Mouse (Mus musculus): ENCODE measurements around the gene Lcn9. TPM values are rescaled to one million over a fixed set of nuclear protein-coding genes. Genes with fewer than 3 reads are reported as not detected.

Gene Lcn9
- total RNA-seq (2014; rRNA removed) (not detected in 2 replicates), polyA plus RNA-seq (2015; fragmentation: Nextera tagmentation; extraction: Ambion mirVana) (not detected in 2 replicates)

- no peak within 1 kb of the TSS for H3K4me2 ChIP-seq (ENCODE audit: low read depth, low read length, poor library complexity, severe bottlenecking)
- H3K36me3 ChIP-seq (ENCODE audit: insufficient read depth, low read length) = no peaks in the 10 kb centered on the region
- ATAC-seq (ENCODE audit: low FRiP score) (no peak), DNase-seq (ENCODE audit: low spot score) (no peak)
- no peak within 1 kb of the TSS for H3K9ac ChIP-seq (replicated peaks; ENCODE audit: low read length, poor library complexity, severe bottlenecking)
- H3K4me3 ChIP-seq (ENCODE audit: low read depth, low read length) = no peak within 1 kb of the TSS
- no peak for TF ChIP-seq CTCF (IDR thresholded peaks at IDR 0.05)
- no peaks in the 10 kb centered on the region for H3K4me1 ChIP-seq (ENCODE audit: insufficient read depth, low read length)
- H3K27ac ChIP-seq (ENCODE audit: low read depth, low read length) = no peak within 1 kb of the TSS
- H3K9me3 ChIP-seq (ENCODE audit: low read length) = no peaks in the 10 kb centered on the region
- WGBS = 75% methylated on average over 1 of the region's 1 CpGs
- H3K27me3 ChIP-seq (ENCODE audit: insufficient read depth, low read length) = no peaks in the 10 kb centered on the region
Measured at GRCm38 (mm10) chr2:25822806-25823205, at the start of gene Lcn9. Lcn9 (plus strand) TSS chr2:25823153.

GRCm38 (mm10) chr2:25773507-25773906 lies 49.4 kb upstream of the Lcn9 start:
- Histone ChIP-seq H3K27ac (ENCODE audit: low read depth, low read length) (no peak overlapping the region), H3K27me3 (ENCODE audit: insufficient read depth, low read length) (no peaks in the 10 kb centered on the region), H3K4me3 (ENCODE audit: low read depth, low read length) (no peak overlapping the region), H3K9ac (replicated peaks; ENCODE audit: low read length, poor library complexity, severe bottlenecking) (no peak overlapping the region), H3K4me2 (ENCODE audit: low read depth, low read length, poor library complexity, severe bottlenecking) (no peak overlapping the region), H3K9me3 (ENCODE audit: low read length) (no peaks in the 10 kb centered on the region), H3K4me1 (ENCODE audit: insufficient read depth, low read length) (no peaks in the 10 kb centered on the region), H3K36me3 (ENCODE audit: insufficient read depth, low read length) (no peaks in the 10 kb centered on the region)
- ATAC-seq (ENCODE audit: low FRiP score) (no peak), DNase-seq (ENCODE audit: low spot score) (no peak)
- 81% methylated on average over 2 of the region's 2 CpGs for WGBS
- TF ChIP-seq CTCF (IDR thresholded peaks at IDR 0.05) = no peak

DNA sequence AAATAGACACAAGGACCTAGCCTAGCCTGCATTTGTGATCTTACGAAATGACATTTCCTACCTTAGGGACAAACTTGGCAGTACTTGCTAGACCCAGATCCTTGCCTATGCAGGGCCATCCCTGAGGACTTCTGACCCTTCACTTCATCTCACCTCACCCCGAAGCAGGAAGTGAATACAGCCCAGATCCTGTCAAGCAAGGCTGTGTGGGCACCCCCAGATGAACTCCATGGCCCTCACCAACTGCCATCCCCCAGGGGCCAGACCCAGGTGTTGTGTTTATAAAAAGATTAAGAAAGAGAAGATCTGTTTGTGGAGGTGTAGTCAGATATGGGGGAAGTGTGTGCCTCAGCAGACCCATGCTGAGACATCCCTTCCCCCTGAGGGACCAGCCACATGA lies 48.3 kb upstream of the Lcn9 start:
- no peaks in the 10 kb centered on the region for H3K36me3 ChIP-seq (ENCODE audit: insufficient read depth, low read length)
- WGBS = 85% methylated on average over 2 of the region's 2 CpGs
- TF ChIP-seq CTCF (IDR thresholded peaks at IDR 0.05) = no peak
- H3K27ac ChIP-seq (ENCODE audit: low read depth, low read length) = no peak overlapping the region
- H3K4me2 ChIP-seq (ENCODE audit: low read depth, low read length, poor library complexity, severe bottlenecking) = no peak overlapping the region
- no peaks in the 10 kb centered on the region for H3K4me1 ChIP-seq (ENCODE audit: insufficient read depth, low read length)
- H3K9me3 ChIP-seq (ENCODE audit: low read length) = no peaks in the 10 kb centered on the region
- no peak overlapping the region for H3K4me3 ChIP-seq (ENCODE audit: low read depth, low read length)
- DNase-seq (ENCODE audit: low spot score) = no peak
- no peak overlapping the region for H3K9ac ChIP-seq (replicated peaks; ENCODE audit: low read length, poor library complexity, severe bottlenecking)
- no peaks in the 10 kb centered on the region for H3K27me3 ChIP-seq (ENCODE audit: insufficient read depth, low read length)
- ATAC-seq (ENCODE audit: low FRiP score) = no peak

GRCm38 (mm10) chr2:25775991-25776390 lies 47.0 kb upstream of the Lcn9 start:
- DNase-seq (ENCODE audit: low spot score) (no peak), ATAC-seq (ENCODE audit: low FRiP score) (no peak)
- Histone ChIP-seq H3K9me3 (ENCODE audit: low read length) (no peaks in the 10 kb centered on the region), H3K4me2 (ENCODE audit: low read depth, low read length, poor library complexity, severe bottlenecking) (no peak overlapping the region), H3K27ac (ENCODE audit: low read depth, low read length) (no peak overlapping the region), H3K27me3 (ENCODE audit: insufficient read depth, low read length) (no peaks in the 10 kb centered on the region), H3K4me3 (ENCODE audit: low read depth, low read length) (no peak overlapping the region), H3K4me1 (ENCODE audit: insufficient read depth, low read length) (no peaks in the 10 kb centered on the region), H3K9ac (replicated peaks; ENCODE audit: low read length, poor library complexity, severe bottlenecking) (no peak overlapping the region), H3K36me3 (ENCODE audit: insufficient read depth, low read length) (no peaks in the 10 kb centered on the region)
- WGBS = 41% methylated on average over 3 of the region's 3 CpGs
- no peak for TF ChIP-seq CTCF (IDR thresholded peaks at IDR 0.05)

GRCm38 (mm10) chr2:25776717-25777116 lies 46.2 kb upstream of the Lcn9 start, which contains the start of gene Lcn11:
Lcn11 (plus strand) TSS chr2:25777017.
- H3K9me3 ChIP-seq (ENCODE audit: low read length) = no peaks in the 10 kb centered on the region
- DNase-seq (ENCODE audit: low spot score) (no peak), ATAC-seq (ENCODE audit: low FRiP score) (no peak)
- H3K9ac ChIP-seq (replicated peaks; ENCODE audit: low read length, poor library complexity, severe bottlenecking) = no peak within 1 kb of the TSS
- H3K27ac ChIP-seq (ENCODE audit: low read depth, low read length) = no peak within 1 kb of the TSS
- 88% methylated on average over 1 of the region's 1 CpGs for WGBS
- no peaks in the 10 kb centered on the region for H3K27me3 ChIP-seq (ENCODE audit: insufficient read depth, low read length)
- no peaks in the 10 kb centered on the region for H3K4me1 ChIP-seq (ENCODE audit: insufficient read depth, low read length)
- H3K4me2 ChIP-seq (ENCODE audit: low read depth, low read length, poor library complexity, severe bottlenecking) = no peak within 1 kb of the TSS
- no peak within 1 kb of the TSS for H3K4me3 ChIP-seq (ENCODE audit: low read depth, low read length)
- H3K36me3 ChIP-seq (ENCODE audit: insufficient read depth, low read length) = no peaks in the 10 kb centered on the region
- TF ChIP-seq CTCF (IDR thresholded peaks at IDR 0.05) = no peak

DNA sequence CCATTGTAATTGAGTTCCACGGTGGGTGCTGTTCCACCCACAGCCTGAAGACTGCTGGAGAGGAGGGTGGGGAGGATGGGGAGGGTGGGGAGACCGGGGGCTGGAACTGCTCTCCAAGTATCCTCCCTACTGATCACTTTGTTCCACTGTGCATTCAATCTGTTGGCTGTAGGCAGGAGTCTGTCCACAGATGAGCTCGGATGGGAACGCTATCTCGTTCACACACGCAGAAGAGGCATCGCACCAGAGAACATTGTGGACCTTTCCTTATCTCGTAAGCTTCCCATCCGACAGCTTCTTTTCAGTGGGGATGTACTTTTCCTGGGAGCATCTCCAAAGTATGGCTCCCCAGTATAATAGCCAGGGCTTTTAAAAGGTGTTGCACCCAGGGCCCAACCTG lies 43.9 kb upstream of the Lcn9 start:
- DNase-seq (ENCODE audit: low spot score) (no peak), ATAC-seq (ENCODE audit: low FRiP score) (no peak)
- H3K36me3 ChIP-seq (ENCODE audit: insufficient read depth, low read length) = no peaks in the 10 kb centered on the region
- 89% methylated on average over 9 of the region's 9 CpGs for WGBS
- H3K27me3 ChIP-seq (ENCODE audit: insufficient read depth, low read length) = no peaks in the 10 kb centered on the region
- no peak overlapping the region for H3K4me3 ChIP-seq (ENCODE audit: low read depth, low read length)
- H3K27ac ChIP-seq (ENCODE audit: low read depth, low read length) = no peak overlapping the region
- no peak overlapping the region for H3K4me2 ChIP-seq (ENCODE audit: low read depth, low read length, poor library complexity, severe bottlenecking)
- no peak overlapping the region for H3K9ac ChIP-seq (replicated peaks; ENCODE audit: low read length, poor library complexity, severe bottlenecking)
- no peak for TF ChIP-seq CTCF (IDR thresholded peaks at IDR 0.05)
- no peaks in the 10 kb centered on the region for H3K4me1 ChIP-seq (ENCODE audit: insufficient read depth, low read length)
- H3K9me3 ChIP-seq (ENCODE audit: low read length) = no peaks in the 10 kb centered on the region
